Mouse (Mus musculus): ENCODE results near the gene Dmrt1. TPM values are rescaled to one million over a fixed set of nuclear protein-coding genes. Genes with fewer than 3 reads are reported as not detected.

Dmrt1 gene
- polyA plus RNA-seq, 1 experiment from 2014 or later, result 0.61 TPM

DNA sequence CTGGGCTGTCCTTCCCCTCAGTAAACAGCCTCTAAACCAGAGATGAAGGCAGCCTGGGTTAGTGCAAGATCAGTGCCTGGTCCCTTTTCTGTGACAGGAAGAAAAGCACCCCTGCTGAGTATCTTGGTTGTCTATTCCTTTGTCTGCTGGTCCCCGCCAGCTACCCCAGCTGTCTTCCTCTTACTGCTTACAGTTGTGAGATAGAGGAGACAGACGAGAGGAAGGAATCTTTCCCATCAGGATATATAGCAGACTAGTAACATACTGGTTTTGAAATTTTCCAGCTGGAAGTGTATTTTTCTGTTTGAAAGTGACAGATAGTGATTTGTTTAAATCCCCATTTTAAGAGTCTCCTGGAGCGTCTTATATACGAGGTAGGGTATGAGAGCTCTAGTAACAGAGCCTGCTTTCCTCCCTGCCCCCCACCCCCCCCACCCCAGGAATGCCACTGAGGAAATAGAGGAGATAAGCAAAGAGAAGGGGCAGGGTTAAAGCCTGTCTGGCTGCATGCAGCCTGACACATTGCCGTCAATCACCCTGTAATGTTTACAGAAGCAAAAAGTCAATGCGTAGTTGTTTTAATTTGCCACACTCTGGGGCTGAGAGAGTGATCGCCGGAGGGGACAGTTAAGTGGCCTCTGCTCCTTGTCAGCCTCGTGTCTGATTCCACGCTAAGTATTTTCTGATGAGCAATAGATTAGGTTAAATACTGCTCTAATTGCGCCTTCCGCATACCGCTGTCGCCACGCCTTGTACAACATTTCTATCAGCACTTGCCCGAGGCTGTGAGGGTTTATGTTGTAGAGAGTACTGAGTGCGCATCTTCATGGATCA, 69.8 kb downstream of the Dmrt1 start:
- peaks cover 34% of the 10 kb centered on the region for H3K4me1 ChIP-seq
- H3K27ac ChIP-seq, result 0 out of 2 replicates have a peak overlapping the region, but pooled peaks have one; percentile 21
- WGBS, result 16% methylated on average over 17 of the region's 17 CpGs
- H3K27me3 ChIP-seq (ENCODE audit: poor library complexity, severe bottlenecking), result peaks cover 77% of the 10 kb centered on the region
- peaks cover 3% of the 10 kb centered on the region; the same call in 1 of the 2 replicates for H3K9me3 ChIP-seq
- no peak for DNase-seq (ENCODE audit: extremely low spot score, low spot score)
- no peaks in the 10 kb centered on the region for H3K36me3 ChIP-seq (replicated peaks)
- peak overlapping the region; percentile 15 for H3K4me3 ChIP-seq

DNA sequence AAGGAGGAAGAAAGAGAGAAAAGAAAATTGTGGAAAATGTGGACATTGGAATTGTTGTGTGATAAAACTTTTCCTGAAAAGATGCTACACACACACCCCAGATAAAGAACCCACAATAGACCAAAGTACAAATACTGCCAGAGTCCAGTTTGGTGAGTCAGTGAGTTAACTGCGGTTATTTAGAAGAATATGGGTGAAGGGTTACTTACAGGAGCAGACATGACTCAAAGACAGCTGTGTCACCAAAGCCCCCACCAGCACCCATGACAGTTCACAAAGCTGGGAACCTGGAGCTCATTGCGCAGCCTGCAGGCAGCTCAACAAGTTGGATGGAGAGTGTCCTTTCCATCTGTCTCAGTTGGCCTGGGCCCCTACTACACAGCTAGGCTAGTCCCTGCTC, 72.9 kb downstream of the Dmrt1 start:
- Histone ChIP-seq H3K27ac (no peak overlapping the region), H3K27me3 (ENCODE audit: poor library complexity, severe bottlenecking) (peaks cover 59% of the 10 kb centered on the region), H3K4me3 (no peak overlapping the region), H3K9me3 (peaks cover 3% of the 10 kb centered on the region; the same call in 1 of the 2 replicates), H3K4me1 (peaks cover 28% of the 10 kb centered on the region), H3K36me3 (replicated peaks) (no peaks in the 10 kb centered on the region)
- 92% methylated on average over 2 of the region's 2 CpGs for WGBS
- DNase-seq (ENCODE audit: extremely low spot score, low spot score), result no peak

DNA sequence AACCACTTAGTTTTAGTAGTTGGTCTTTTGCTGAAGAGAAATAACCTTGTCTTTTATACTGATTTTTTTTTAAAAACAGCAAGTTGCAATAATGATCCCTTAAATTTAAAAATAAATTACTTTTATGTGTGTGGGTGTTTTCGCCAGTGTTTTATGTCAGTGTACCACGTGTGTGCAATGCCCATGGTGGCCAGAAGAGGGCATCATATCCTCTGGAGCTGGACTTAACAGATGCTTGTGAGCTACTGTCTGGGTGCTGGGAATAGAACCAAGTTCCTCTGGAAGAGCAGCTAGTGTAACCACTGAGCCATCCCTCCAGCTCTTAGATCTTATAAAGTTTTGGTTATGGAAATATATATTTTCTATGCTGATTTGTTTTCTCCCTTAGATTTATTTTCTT, 74.0 kb downstream of the Dmrt1 start:
- no peak overlapping the region for H3K4me3 ChIP-seq
- 90% methylated on average over 2 of the region's 2 CpGs for WGBS
- H3K27ac ChIP-seq, result no peak overlapping the region
- no peak for DNase-seq (ENCODE audit: extremely low spot score, low spot score)
- peaks cover 21% of the 10 kb centered on the region for H3K4me1 ChIP-seq
- peaks cover 3% of the 10 kb centered on the region; the same call in 1 of the 2 replicates for H3K9me3 ChIP-seq
- no peaks in the 10 kb centered on the region for H3K36me3 ChIP-seq (replicated peaks)
- peaks cover 55% of the 10 kb centered on the region for H3K27me3 ChIP-seq (ENCODE audit: poor library complexity, severe bottlenecking)

DNA sequence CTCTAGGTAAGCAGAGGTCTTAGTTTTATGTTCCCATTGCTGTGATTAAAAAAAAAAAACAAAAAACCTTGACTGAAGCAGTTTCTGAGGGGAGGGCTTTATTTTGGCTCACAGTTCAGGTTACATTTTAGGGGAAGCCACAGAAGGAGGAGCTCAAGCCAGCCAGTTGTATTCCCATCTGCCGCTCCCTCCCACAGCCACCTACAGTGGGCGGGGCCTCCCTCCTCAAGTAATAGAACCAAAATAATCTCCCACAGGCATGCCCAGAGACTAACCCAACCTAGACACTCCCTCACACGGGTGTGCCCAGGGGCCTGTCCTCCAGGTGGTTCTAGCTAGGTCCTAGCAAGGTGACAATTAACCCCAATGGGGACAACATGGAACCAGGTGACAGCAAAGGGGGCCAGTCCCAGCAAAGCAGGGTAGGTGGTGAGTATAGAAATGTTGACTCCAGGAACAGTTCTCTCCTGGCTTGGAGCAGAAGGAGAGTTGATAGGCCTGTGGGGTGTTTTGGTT, 92.4 kb downstream of the Dmrt1 start:
- Histone ChIP-seq H3K4me3 (no peak overlapping the region), H3K27ac (peak overlapping the region; percentile 56), H3K36me3 (replicated peaks) (no peaks in the 10 kb centered on the region), H3K27me3 (ENCODE audit: poor library complexity, severe bottlenecking) (peaks cover 87% of the 10 kb centered on the region), H3K4me1 (peaks cover 64% of the 10 kb centered on the region), H3K9me3 (no peaks in the 10 kb centered on the region)
- WGBS, result 53% methylated on average over 3 of the region's 3 CpGs
- no peak for DNase-seq (ENCODE audit: extremely low spot score, low spot score)

DNA sequence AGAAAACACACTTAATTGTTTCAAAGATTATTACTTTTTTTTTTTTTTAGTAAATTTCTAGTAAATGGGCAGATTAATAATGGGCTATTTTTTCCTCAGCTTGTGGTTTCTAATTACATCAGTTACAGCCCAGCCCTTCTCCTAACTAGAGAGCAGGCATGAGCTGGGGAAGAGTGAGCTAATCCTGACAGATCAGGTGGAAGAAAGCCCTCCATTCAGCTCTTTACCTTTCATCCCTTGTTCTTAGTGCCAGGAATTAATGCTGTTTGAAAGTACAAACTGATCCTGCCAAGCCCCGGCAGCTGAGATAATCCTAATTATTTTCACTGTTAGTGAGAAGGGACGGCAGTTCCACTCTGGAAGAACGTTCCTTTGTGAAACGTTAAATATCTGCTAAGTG, 93.2 kb downstream of the Dmrt1 start:
- H3K27me3 ChIP-seq (ENCODE audit: poor library complexity, severe bottlenecking), result peaks cover 87% of the 10 kb centered on the region
- whole genome bisulfite sequencing, result 3% methylated on average over 4 of the region's 4 CpGs

DNA sequence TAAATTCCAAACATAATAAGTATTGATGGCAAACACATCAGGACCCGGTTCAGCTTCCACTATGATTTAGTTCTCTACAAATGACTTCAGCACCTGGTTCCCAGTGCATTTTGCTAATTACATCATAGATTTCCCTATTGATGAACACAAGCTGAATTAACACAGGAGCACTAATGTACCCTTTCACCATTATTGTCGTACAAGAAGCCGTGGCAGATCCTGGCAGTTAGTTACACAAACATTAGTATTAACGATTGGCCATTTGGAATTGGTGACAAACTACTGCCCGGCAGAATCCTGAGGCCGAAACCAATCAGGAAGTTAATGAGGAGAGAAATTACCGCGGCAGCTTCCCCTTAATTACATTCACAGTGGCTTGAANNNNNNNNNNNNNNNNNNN, 96.5 kb downstream of the Dmrt1 start:
- no peaks in the 10 kb centered on the region for H3K9me3 ChIP-seq
- peak overlapping the region; percentile 72; the same call in 1 of the 2 replicates for H3K4me3 ChIP-seq
- DNase-seq (ENCODE audit: extremely low spot score, low spot score), result no peak
- WGBS, result 4% methylated on average over 8 of the region's 8 CpGs
- H3K27me3 ChIP-seq (ENCODE audit: poor library complexity, severe bottlenecking), result peaks cover 100% of the 10 kb centered on the region
- H3K27ac ChIP-seq, result 0 out of 2 replicates have a peak overlapping the region, but pooled peaks have one; percentile 3
- H3K36me3 ChIP-seq (replicated peaks), result no peaks in the 10 kb centered on the region
- H3K4me1 ChIP-seq, result peaks cover 89% of the 10 kb centered on the region

More for the DNA sequence above, 93.2 kb downstream of the Dmrt1 start:
- DNase-seq (ENCODE audit: extremely low spot score, low spot score), result no peak
- H3K36me3 ChIP-seq (replicated peaks), result no peaks in the 10 kb centered on the region
- H3K4me1 ChIP-seq, result peaks cover 73% of the 10 kb centered on the region
- H3K9me3 ChIP-seq, result no peaks in the 10 kb centered on the region
- H3K4me3 ChIP-seq, result no peak overlapping the region; the same call in 1 of the 2 replicates
- H3K27ac ChIP-seq, result peak overlapping the region; percentile 56; the same call in 1 of the 2 replicates

DNA sequence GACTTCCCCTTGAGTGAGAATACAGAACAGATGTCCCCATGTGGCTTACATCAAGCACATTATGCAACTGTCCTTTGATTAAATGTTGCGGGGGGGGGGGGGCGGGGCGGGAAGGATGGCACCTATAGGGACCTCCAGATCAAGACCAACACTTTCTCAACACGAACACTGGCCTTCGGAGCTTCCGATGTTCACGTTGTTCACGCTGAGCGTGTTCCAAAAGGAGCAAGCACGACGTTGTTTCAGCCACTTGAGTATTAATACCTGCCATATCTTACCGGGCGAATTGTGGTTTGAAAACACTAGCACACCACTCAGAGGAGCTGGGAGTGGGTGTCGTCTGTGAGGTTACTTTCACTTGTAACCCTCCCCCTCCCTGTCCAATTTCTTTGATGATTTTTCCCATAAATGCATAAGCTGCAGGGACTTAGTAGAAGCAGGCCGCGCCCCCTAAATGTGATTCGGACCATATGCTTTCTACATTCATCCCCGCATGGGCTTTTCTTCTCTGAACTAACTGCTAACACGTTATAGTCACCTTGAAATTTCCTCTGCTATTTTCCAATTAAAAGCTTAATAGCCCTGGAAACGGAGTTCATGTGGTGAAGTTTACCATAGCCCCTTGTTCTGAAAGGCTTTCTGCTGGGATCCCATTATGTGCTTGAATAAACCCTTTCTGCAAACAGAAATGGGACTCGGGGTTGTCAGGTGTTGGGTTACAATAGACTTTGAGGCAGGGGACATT, 102.2 kb downstream of the Dmrt1 start:
- 0% methylated on average over 21 of the region's 21 CpGs for WGBS
- Histone ChIP-seq H3K4me1 (peaks cover 93% of the 10 kb centered on the region), H3K9me3 (no peaks in the 10 kb centered on the region), H3K27ac (peak overlapping the region; percentile 96), H3K36me3 (replicated peaks) (no peaks in the 10 kb centered on the region), H3K4me3 (peak overlapping the region; percentile 72), H3K27me3 (ENCODE audit: poor library complexity, severe bottlenecking) (peaks cover 100% of the 10 kb centered on the region)
- peak; percentile 74 for DNase-seq (ENCODE audit: extremely low spot score, low spot score)

DNA sequence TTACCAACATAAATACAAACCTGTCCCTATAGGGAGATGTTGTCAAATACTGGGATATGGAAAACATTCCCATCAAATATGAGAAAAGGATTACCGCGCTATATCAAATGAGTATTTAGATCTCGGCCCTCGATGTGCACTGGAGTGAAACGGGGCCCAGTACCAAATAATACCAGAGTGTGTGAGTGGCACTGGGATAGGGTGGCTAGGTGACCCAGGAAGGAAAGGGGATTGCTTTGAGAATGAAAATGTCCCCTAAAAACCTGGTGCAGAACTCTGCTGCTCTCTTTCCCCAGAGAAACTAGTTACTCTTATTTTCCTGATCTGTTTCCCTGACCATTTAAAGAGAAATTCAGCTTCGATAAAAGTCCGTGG, 102.8 kb downstream of the Dmrt1 start:
- DNase-seq (ENCODE audit: extremely low spot score, low spot score), result peak; percentile 62
- no peaks in the 10 kb centered on the region for H3K36me3 ChIP-seq (replicated peaks)
- peaks cover 93% of the 10 kb centered on the region for H3K4me1 ChIP-seq
- WGBS, result under 1% methylated on average over 7 of the region's 7 CpGs
- H3K9me3 ChIP-seq, result no peaks in the 10 kb centered on the region
- H3K4me3 ChIP-seq, result peak overlapping the region; percentile 72
- H3K27me3 ChIP-seq (ENCODE audit: poor library complexity, severe bottlenecking), result peaks cover 100% of the 10 kb centered on the region
- H3K27ac ChIP-seq, result peak overlapping the region; percentile 96

DNA sequence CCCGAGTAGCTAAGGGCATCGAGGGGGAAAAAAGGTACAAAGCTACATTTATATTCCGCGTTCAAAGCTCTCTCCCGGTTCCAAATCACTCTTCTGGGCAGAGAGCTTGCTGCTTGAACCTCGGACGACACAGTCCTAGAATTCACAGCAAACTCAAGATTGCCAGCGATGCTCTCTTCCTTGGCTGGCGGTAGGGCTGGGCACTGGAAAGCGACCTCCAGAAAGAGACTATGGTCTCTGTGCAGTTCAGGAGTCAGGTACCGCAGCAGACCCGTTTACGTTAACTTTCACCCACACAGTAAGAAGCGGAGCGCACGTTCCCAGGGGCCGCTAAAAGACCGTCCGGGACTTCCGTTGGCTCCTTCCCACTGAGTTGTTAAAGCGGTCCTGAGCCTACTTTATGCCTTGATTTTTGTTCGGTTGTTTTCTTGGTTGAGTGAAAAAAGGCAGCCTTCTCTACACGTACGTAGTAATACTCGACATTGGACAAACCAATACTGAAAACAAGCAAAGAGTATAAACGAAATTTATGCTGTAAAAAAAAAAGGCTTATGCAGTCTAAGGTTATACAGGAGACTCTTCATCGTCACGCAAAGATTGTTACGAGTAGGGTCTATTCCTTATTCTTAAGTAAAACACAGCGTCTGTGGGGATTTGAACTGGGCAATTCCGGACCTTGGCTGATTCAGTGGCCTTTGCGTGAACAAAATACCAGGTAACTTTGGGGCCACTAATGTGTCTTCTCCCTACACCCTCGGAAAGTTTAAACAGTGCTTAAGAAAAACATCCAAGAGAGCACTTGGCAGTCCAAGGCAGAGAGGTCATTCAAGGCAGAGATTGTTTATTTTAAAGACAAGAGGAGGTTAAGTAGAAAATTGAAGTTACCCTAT, 103.8 kb downstream of the Dmrt1 start:
- Histone ChIP-seq H3K4me3 (peak overlapping the region; percentile 72), H3K4me1 (peaks cover 96% of the 10 kb centered on the region), H3K27me3 (ENCODE audit: poor library complexity, severe bottlenecking) (peaks cover 100% of the 10 kb centered on the region), H3K27ac (peak overlapping the region; percentile 96), H3K9me3 (no peaks in the 10 kb centered on the region), H3K36me3 (replicated peaks) (no peaks in the 10 kb centered on the region)
- DNase-seq (ENCODE audit: extremely low spot score, low spot score), result peak; percentile 44
- WGBS, result under 1% methylated on average over 33 of the region's 33 CpGs

DNA sequence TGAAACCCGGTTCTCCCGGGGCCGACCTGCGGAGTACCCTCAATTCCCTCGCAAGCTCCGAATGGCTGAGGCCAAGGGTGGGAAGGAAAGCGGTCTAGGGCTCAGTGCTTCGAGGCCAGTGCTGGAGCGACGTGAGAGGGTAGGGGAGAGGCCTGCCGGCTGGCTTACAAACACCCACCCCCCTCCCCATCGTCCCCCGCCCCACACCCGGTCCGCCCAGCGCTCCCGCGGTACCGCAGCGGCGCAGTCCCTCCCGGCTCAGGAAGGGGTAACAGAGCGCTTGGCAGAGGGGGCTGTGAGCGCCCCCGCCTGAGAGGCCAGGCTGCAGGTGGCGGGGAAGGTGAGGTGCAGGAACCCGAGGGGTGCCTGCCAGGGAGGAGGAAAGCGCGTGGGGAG, 104.6 kb downstream of the Dmrt1 start, which contains the start of gene Dmrt3:
TSS of gene Dmrt3 (plus strand) at position 287 of the 396 bp plus-strand sequence.
- Histone ChIP-seq H3K36me3 (replicated peaks) (no peaks in the 10 kb centered on the region), H3K27ac (peak within 1 kb of the TSS; percentile 96), H3K27me3 (ENCODE audit: poor library complexity, severe bottlenecking) (peaks cover 100% of the 10 kb centered on the region), H3K9me3 (no peaks in the 10 kb centered on the region), H3K4me3 (peak within 1 kb of the TSS; percentile 72), H3K4me1 (peaks cover 97% of the 10 kb centered on the region)
- peak; percentile 69 for DNase-seq (ENCODE audit: extremely low spot score, low spot score)
- WGBS, result 1% methylated on average over 29 of the region's 29 CpGs

DNA sequence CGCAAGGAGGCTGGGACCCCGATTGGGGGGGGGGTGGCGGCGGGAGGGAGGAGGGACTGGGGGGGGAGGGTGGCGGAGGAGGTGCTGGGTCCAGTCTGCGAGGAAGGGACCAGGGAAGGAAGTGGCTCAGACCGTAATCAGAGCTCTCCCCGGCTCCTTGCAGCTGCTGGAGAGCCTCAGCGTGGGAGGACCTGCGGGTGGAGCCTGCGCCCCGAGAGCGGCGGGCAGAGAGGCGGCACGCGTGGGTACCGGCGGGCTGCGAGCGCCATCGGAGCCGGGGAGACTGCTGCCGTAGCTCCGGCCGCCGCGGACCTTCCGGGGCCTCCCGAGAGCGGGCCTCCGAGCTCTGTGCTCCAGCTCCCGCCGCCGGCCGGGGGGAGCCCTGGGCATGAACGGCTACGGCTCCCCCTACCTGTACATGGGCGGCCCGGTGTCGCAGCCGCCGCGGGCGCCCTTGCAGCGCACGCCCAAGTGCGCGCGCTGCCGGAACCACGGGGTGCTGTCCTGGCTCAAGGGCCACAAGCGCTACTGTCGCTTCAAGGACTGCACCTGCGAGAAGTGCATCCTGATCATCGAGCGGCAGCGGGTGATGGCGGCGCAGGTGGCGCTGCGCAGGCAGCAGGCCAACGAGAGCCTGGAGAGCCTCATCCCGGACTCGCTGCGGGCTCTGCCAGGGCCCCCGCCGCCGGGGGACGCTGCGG, 105.1 kb downstream of the Dmrt1 start:
- Histone ChIP-seq H3K27ac (peak overlapping the region; percentile 96), H3K4me3 (peak overlapping the region; percentile 72), H3K36me3 (replicated peaks) (no peaks in the 10 kb centered on the region), H3K27me3 (ENCODE audit: poor library complexity, severe bottlenecking) (peaks cover 100% of the 10 kb centered on the region), H3K4me1 (peaks cover 97% of the 10 kb centered on the region), H3K9me3 (no peaks in the 10 kb centered on the region)
- DNase-seq (ENCODE audit: extremely low spot score, low spot score), result peak; percentile 61
- under 1% methylated on average over 68 of the region's 71 CpGs for WGBS
